Mouse (Mus musculus) intestine, embryonic 14.5 days (tissue): ENCODE results near the gene Olfr944. TPM values are rescaled to one million over a fixed set of nuclear protein-coding genes. Genes with fewer than 3 reads are reported as not detected.

Source experiments
- ATAC-seq: fragments of 200-750 bp; cut with Nextera tagmentation; replicated peaks from 2 replicates; pipeline ENCODE4 v1.8.0; 2017; ENCODE audit warnings: low read depth, moderate number of reproducible peaks, moderate TSS enrichment, moderate library complexity; ENCODE audit not compliant: low FRiP score, low TSS enrichment
- DNase-seq: peaks from one replicate; pipeline ENCODE4 v3.0.0-alpha.2; 2018; ENCODE audit warnings: low spot score
- H3K27ac ChIP-seq: fragments of 300-500 bp; sonication (generic); 2 replicates; pipeline ENCODE4 v1.5.1; 2014; ENCODE audit warnings: low read depth, mild to moderate bottlenecking, control low read depth
- H3K27me3 ChIP-seq: fragments of 300-500 bp; sonication (generic); replicated peaks from 2 replicates; pipeline ENCODE4 v1.6.1; 2014; ENCODE audit warnings: low read length, control low read depth; ENCODE audit not compliant: control insufficient read depth, insufficient read depth
- H3K36me3 ChIP-seq: fragments of 300-500 bp; sonication (generic); 2 replicates; pipeline ENCODE4 v1.6.1; 2014; ENCODE audit warnings: low read length, control low read depth; ENCODE audit not compliant: control insufficient read depth, insufficient read depth
- H3K4me1 ChIP-seq: fragments of 300-500 bp; sonication (generic); replicated peaks from 2 replicates; pipeline ENCODE4 v1.6.1; 2014; ENCODE audit warnings: low read length, control low read depth, mixed read lengths; ENCODE audit not compliant: control insufficient read depth, insufficient read depth
- H3K4me2 ChIP-seq: fragments of 300-500 bp; sonication (generic); 2 replicates; pipeline ENCODE4 v1.6.1; 2014; ENCODE audit warnings: low read length
- H3K4me3 ChIP-seq: fragments of 300-500 bp; sonication (generic); 2 replicates; pipeline ENCODE4 v1.5.1; 2014; ENCODE audit warnings: low read depth, low read length, control low read depth, mixed read lengths
- H3K9ac ChIP-seq: fragments of 300-500 bp; sonication (generic); 2 replicates; pipeline ENCODE4 v1.6.1; 2014; ENCODE audit warnings: mild to moderate bottlenecking, low read length
- H3K9me3 ChIP-seq: fragments of 300-500 bp; sonication (generic); 2 replicates; pipeline ENCODE4 v1.6.1; 2016; ENCODE audit warnings: low read length, control low read depth; ENCODE audit not compliant: control insufficient read depth
- WGBS: fragments of 180-500 bp; shearing (Covaris S2); extraction: QIAGEN DNeasy Blood & Tissue Kit; methylation state at CpG from one replicate; pipeline ENCODE4 v1.1.7; 2014; 5-methylcytosine and 5-hydroxymethylcytosine counted together
- polyA plus RNA-seq: library from polyadenylated mRNA; unstranded; fragments of >200 nt; fragmentation: Nextera tagmentation; extraction: Ambion mirVana; gene quantifications from 2 replicates; pipeline ENCODE4 v1.2.1, GENCODE M21; 2014

Gene Olfr944
- polyA plus RNA-seq = not detected in 2 replicates

GRCm38 (mm10) chr9:39201620-39202019 lies at the start of gene Olfr944:
Gene Olfr944, plus strand, starts transcription at chr9:39201920.
- ATAC-seq (no peak), DNase-seq (no peak)
- no peak within 1 kb of the TSS for H3K27ac ChIP-seq
- H3K27me3 ChIP-seq = no peaks in the 10 kb centered on the region
- H3K36me3 ChIP-seq = no peaks in the 10 kb centered on the region
- H3K9me3 ChIP-seq = no peaks in the 10 kb centered on the region
- H3K4me2 ChIP-seq = no peak within 1 kb of the TSS
- H3K4me1 ChIP-seq = no peaks in the 10 kb centered on the region
- H3K9ac ChIP-seq = no peak within 1 kb of the TSS
- H3K4me3 ChIP-seq = no peak within 1 kb of the TSS

DNA sequence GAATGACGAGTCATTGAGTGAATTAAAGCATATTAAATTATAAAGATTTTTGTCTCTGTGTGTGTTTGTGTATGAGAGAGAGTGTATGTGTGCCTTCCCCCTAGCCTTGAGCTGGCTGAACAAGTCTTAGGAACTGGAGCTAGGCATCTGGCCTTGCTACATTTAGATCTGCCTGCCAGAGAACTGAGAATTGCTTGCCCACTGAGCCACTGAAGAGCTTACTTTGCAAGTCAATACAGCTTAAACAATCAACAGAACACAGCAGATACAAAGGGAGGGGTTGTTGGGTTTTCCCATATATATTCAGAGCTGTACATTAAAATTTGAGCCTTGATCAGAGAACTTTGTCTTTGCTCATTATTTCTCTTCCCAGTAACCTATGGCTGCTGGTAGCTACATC lies 49.3 kb upstream of the Olfr944 start:
- H3K27me3 ChIP-seq = no peaks in the 10 kb centered on the region

DNA sequence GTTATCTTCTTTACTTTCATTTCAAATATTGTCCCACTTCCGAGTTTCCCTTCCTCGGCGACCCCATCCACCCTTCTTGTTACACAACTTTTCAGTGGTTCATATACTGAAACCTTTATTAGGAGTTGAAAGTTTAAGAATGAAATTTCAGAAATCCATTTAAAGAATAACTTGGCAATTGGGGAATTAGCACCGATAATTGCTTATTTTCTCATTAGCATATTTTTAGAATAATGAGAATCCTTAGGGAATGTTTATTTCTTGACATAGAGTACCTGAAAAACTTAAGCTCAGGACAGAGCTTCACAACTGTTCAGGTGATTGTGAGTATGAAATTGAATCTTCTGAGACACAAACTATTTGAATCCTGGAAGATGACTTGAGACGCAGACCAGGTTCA lies 35.7 kb upstream of the Olfr944 start, which contains the start of gene Olfr943:
Gene Olfr943, plus strand, starts transcription at position 301 of the 400 bp plus-strand sequence.
- Histone ChIP-seq H3K27me3 (no peaks in the 10 kb centered on the region), H3K36me3 (no peaks in the 10 kb centered on the region), H3K9ac (no peak within 1 kb of the TSS), H3K4me3 (no peak within 1 kb of the TSS), H3K27ac (no peak within 1 kb of the TSS), H3K4me2 (no peak within 1 kb of the TSS), H3K9me3 (no peaks in the 10 kb centered on the region), H3K4me1 (no peaks in the 10 kb centered on the region)
- 92% methylated on average over 5 of the region's 5 CpGs for WGBS
- ATAC-seq (no peak), DNase-seq (no peak)

More for the DNA sequence above, 49.3 kb upstream of the Olfr944 start:
- no peak for DNase-seq
- no peak for ATAC-seq
- Histone ChIP-seq H3K36me3 (no peaks in the 10 kb centered on the region), H3K27ac (no peak overlapping the region), H3K4me1 (no peaks in the 10 kb centered on the region), H3K4me2 (no peak overlapping the region), H3K4me3 (no peak overlapping the region), H3K9me3 (no peaks in the 10 kb centered on the region), H3K9ac (no peak overlapping the region)
- 71% methylated on average over 1 of the region's 1 CpGs for WGBS

- H3K4me3 ChIP-seq = no peak within 1 kb of the TSS
- no peak within 1 kb of the TSS for H3K9ac ChIP-seq
- no peak for ATAC-seq
- no peak within 1 kb of the TSS for H3K4me2 ChIP-seq
- WGBS = 82% methylated on average over 1 of the region's 1 CpGs
- H3K4me1 ChIP-seq = no peaks in the 10 kb centered on the region
- H3K36me3 ChIP-seq = no peaks in the 10 kb centered on the region
- DNase-seq = no peak
- H3K27ac ChIP-seq = no peak within 1 kb of the TSS
- H3K9me3 ChIP-seq = no peaks in the 10 kb centered on the region
- no peaks in the 10 kb centered on the region for H3K27me3 ChIP-seq
Observed at GRCm38 (mm10) chr9:39249894-39250293, 48.2 kb downstream of the Olfr944 start, which contains the start of gene Olfr1537. Gene Olfr1537, minus strand, starts transcription at chr9:39249994.

Other genes with a start within 250 kb of the Olfr944 start
- not detected in 2 replicates for gene Olfr933, start 229.6 kb upstream of the Olfr944 start, polyA plus RNA-seq
- gene Olfr934, start 213.6 kb upstream of the Olfr944 start, polyA plus RNA-seq = not detected in 2 replicates
- gene Olfr935, start 202.2 kb upstream of the Olfr944 start, polyA plus RNA-seq = not detected in 2 replicates
- not detected in 2 replicates for gene Olfr146, start 178.5 kb upstream of the Olfr944 start, polyA plus RNA-seq
- gene Olfr937, start 137.0 kb upstream of the Olfr944 start, polyA plus RNA-seq = not detected in 2 replicates
- not detected in 2 replicates for gene Olfr938, start 123.0 kb upstream of the Olfr944 start, polyA plus RNA-seq
- gene Olfr27, start 73.8 kb upstream of the Olfr944 start, polyA plus RNA-seq = not detected in 2 replicates
- gene Olfr943, start 35.6 kb upstream of the Olfr944 start, polyA plus RNA-seq = not detected in 2 replicates
- not detected in 2 replicates for gene Olfr1537, start 48.1 kb downstream of the Olfr944 start, polyA plus RNA-seq
- not detected in 2 replicates for gene Olfr945, start 74.9 kb downstream of the Olfr944 start, polyA plus RNA-seq
- not detected in 2 replicates for gene Olfr948, start 124.1 kb downstream of the Olfr944 start, polyA plus RNA-seq
- gene Olfr951, start 185.5 kb downstream of the Olfr944 start, polyA plus RNA-seq = not detected in 2 replicates
- gene Olfr952, start 225.2 kb downstream of the Olfr944 start, polyA plus RNA-seq = not detected in 2 replicates